Mouse (Mus musculus): ENCODE results near the gene Ankrd44. TPM values are rescaled to one million over a fixed set of nuclear protein-coding genes. Genes with fewer than 3 reads are reported as not detected.

The Ankrd44 gene
- polyA plus RNA-seq, 1 experiment from 2014 or later, result 20.9 TPM

GRCm38 (mm10) chr1:54933646-54934045 lies 7.5 kb upstream of the Ankrd44 start:
- H3K4me2 ChIP-seq (replicated peaks), result no peak overlapping the region
- no peak overlapping the region for H3K9ac ChIP-seq
- 92% methylated on average over 5 of the region's 5 CpGs for WGBS
- H3K9me3 ChIP-seq (replicated peaks), result no peaks in the 10 kb centered on the region
- no peak overlapping the region for H3K27ac ChIP-seq
- no peaks in the 10 kb centered on the region for H3K36me3 ChIP-seq
- no peak for ATAC-seq (ENCODE audit: low FRiP score)
- no peaks in the 10 kb centered on the region for H3K27me3 ChIP-seq
- H3K4me1 ChIP-seq, result no peaks in the 10 kb centered on the region
- no peak overlapping the region for H3K4me3 ChIP-seq

- no peaks in the 10 kb centered on the region for H3K36me3 ChIP-seq
- H3K27ac ChIP-seq, result no peak overlapping the region
- WGBS, result 88% methylated on average over 1 of the region's 1 CpGs
- H3K27me3 ChIP-seq, result no peaks in the 10 kb centered on the region
- no peak overlapping the region for H3K4me2 ChIP-seq (replicated peaks)
- H3K9me3 ChIP-seq (replicated peaks), result no peaks in the 10 kb centered on the region
- no peak overlapping the region for H3K9ac ChIP-seq
- H3K4me3 ChIP-seq, result no peak overlapping the region
- no peaks in the 10 kb centered on the region for H3K4me1 ChIP-seq
- no peak for ATAC-seq (ENCODE audit: low FRiP score)
Measured at GRCm38 (mm10) chr1:54932456-54933115, 6.4 kb upstream of the Ankrd44 start.

GRCm38 (mm10) chr1:54931231-54931630 lies 5.0 kb upstream of the Ankrd44 start:
- no peak overlapping the region for H3K9ac ChIP-seq
- 75% methylated on average over 5 of the region's 5 CpGs for WGBS
- H3K4me2 ChIP-seq (replicated peaks), result no peak overlapping the region
- no peaks in the 10 kb centered on the region for H3K9me3 ChIP-seq (replicated peaks)
- H3K4me1 ChIP-seq, result peaks cover 4% of the 10 kb centered on the region; the same call in 1 of the 2 replicates
- ATAC-seq (ENCODE audit: low FRiP score), result no peak
- H3K27ac ChIP-seq, result no peak overlapping the region
- no peaks in the 10 kb centered on the region for H3K36me3 ChIP-seq
- H3K27me3 ChIP-seq, result no peaks in the 10 kb centered on the region
- H3K4me3 ChIP-seq, result no peak overlapping the region

- no peaks in the 10 kb centered on the region for H3K27me3 ChIP-seq
- no peaks in the 10 kb centered on the region for H3K36me3 ChIP-seq
- no peak overlapping the region for H3K27ac ChIP-seq
- no peak for ATAC-seq (ENCODE audit: low FRiP score)
- H3K9ac ChIP-seq, result no peak overlapping the region
- no peak overlapping the region for H3K4me3 ChIP-seq
- peaks cover 4% of the 10 kb centered on the region; the same call in 1 of the 2 replicates for H3K4me1 ChIP-seq
- H3K4me2 ChIP-seq (replicated peaks), result no peak overlapping the region
- 62% methylated on average over 8 of the region's 8 CpGs for WGBS
- H3K9me3 ChIP-seq (replicated peaks), result no peaks in the 10 kb centered on the region
Measured at GRCm38 (mm10) chr1:54930670-54931200, 4.5 kb upstream of the Ankrd44 start.

- ATAC-seq (ENCODE audit: low FRiP score), result no peak
- Histone ChIP-seq H3K4me2 (replicated peaks) (peak overlapping the region; percentile 88), H3K27ac (peak overlapping the region; percentile 91), H3K4me3 (peak overlapping the region; percentile 82), H3K9ac (peak overlapping the region; percentile 90), H3K4me1 (peaks cover 15% of the 10 kb centered on the region; the same call in 1 of the 2 replicates), H3K27me3 (no peaks in the 10 kb centered on the region), H3K36me3 (no peaks in the 10 kb centered on the region), H3K9me3 (replicated peaks) (no peaks in the 10 kb centered on the region)
- WGBS, result under 1% methylated on average over 27 of the region's 30 CpGs
Measured at GRCm38 (mm10) chr1:54925451-54925934, 694 bp downstream of the Ankrd44 start.

- Histone ChIP-seq H3K9me3 (replicated peaks) (no peaks in the 10 kb centered on the region), H3K36me3 (no peaks in the 10 kb centered on the region), H3K9ac (peak overlapping the region; percentile 90; the same call in 1 of the 2 replicates), H3K27ac (no peak overlapping the region), H3K4me1 (peaks cover 15% of the 10 kb centered on the region; the same call in 1 of the 2 replicates), H3K4me3 (peak overlapping the region; percentile 82), H3K4me2 (replicated peaks) (peak overlapping the region; percentile 88), H3K27me3 (no peaks in the 10 kb centered on the region)
- WGBS, result 63% methylated on average over 7 of the region's 7 CpGs
- ATAC-seq (ENCODE audit: low FRiP score), result no peak
Measured at GRCm38 (mm10) chr1:54924760-54925159, 1.4 kb downstream of the Ankrd44 start.

- peak overlapping the region; percentile 88 for H3K4me2 ChIP-seq (replicated peaks)
- ATAC-seq (ENCODE audit: low FRiP score), result no peak
- H3K4me3 ChIP-seq, result no peak overlapping the region
Measured at GRCm38 (mm10) chr1:54924309-54924685, 1.9 kb downstream of the Ankrd44 start.

GRCm38 (mm10) chr1:54923366-54924308 lies 2.5 kb downstream of the Ankrd44 start:
- no peaks in the 10 kb centered on the region for H3K36me3 ChIP-seq
- H3K9ac ChIP-seq, result no peak overlapping the region
- no peaks in the 10 kb centered on the region for H3K9me3 ChIP-seq (replicated peaks)
- no peak overlapping the region for H3K27ac ChIP-seq
- H3K4me2 ChIP-seq (replicated peaks), result no peak overlapping the region
- no peaks in the 10 kb centered on the region for H3K27me3 ChIP-seq
- ATAC-seq (ENCODE audit: low FRiP score), result no peak
- H3K4me1 ChIP-seq, result peaks cover 15% of the 10 kb centered on the region; the same call in 1 of the 2 replicates
- no peak overlapping the region for H3K4me3 ChIP-seq
- whole genome bisulfite sequencing, result 85% methylated on average over 6 of the region's 6 CpGs

More at GRCm38 (mm10) chr1:54924309-54924685, 1.9 kb downstream of the Ankrd44 start:
- Histone ChIP-seq H3K9ac (no peak overlapping the region), H3K27ac (no peak overlapping the region), H3K9me3 (replicated peaks) (no peaks in the 10 kb centered on the region), H3K36me3 (no peaks in the 10 kb centered on the region), H3K4me1 (peaks cover 15% of the 10 kb centered on the region; the same call in 1 of the 2 replicates), H3K27me3 (no peaks in the 10 kb centered on the region)
- 86% methylated on average over 4 of the region's 4 CpGs for WGBS

- no peak overlapping the region for H3K9ac ChIP-seq
- no peaks in the 10 kb centered on the region for H3K9me3 ChIP-seq (replicated peaks)
- 84% methylated on average over 8 of the region's 8 CpGs for WGBS
- H3K4me1 ChIP-seq, result peaks cover 15% of the 10 kb centered on the region; the same call in 1 of the 2 replicates
- no peaks in the 10 kb centered on the region for H3K27me3 ChIP-seq
- no peak overlapping the region for H3K4me2 ChIP-seq (replicated peaks)
- ATAC-seq (ENCODE audit: low FRiP score), result no peak
- H3K36me3 ChIP-seq, result no peaks in the 10 kb centered on the region
- no peak overlapping the region for H3K4me3 ChIP-seq
- no peak overlapping the region for H3K27ac ChIP-seq
Measured at GRCm38 (mm10) chr1:54922707-54923106, 3.5 kb downstream of the Ankrd44 start.

GRCm38 (mm10) chr1:54922025-54922574 lies 4.1 kb downstream of the Ankrd44 start:
- no peak for ATAC-seq (ENCODE audit: low FRiP score)
- 86% methylated on average over 12 of the region's 12 CpGs for WGBS
- no peak overlapping the region for H3K4me2 ChIP-seq (replicated peaks)

GRCm38 (mm10) chr1:54920132-54920531 lies 6.1 kb downstream of the Ankrd44 start:
- H3K4me1 ChIP-seq, result peaks cover 11% of the 10 kb centered on the region; the same call in 1 of the 2 replicates
- H3K36me3 ChIP-seq, result no peaks in the 10 kb centered on the region
- no peak overlapping the region for H3K4me3 ChIP-seq
- no peak overlapping the region for H3K4me2 ChIP-seq (replicated peaks)
- H3K9ac ChIP-seq, result no peak overlapping the region
- H3K9me3 ChIP-seq (replicated peaks), result no peaks in the 10 kb centered on the region
- no peak overlapping the region for H3K27ac ChIP-seq
- WGBS, result 93% methylated on average over 4 of the region's 4 CpGs
- no peak for ATAC-seq (ENCODE audit: low FRiP score)
- H3K27me3 ChIP-seq, result no peaks in the 10 kb centered on the region

More at GRCm38 (mm10) chr1:54922025-54922574, 4.1 kb downstream of the Ankrd44 start:
- Histone ChIP-seq H3K4me1 (peaks cover 15% of the 10 kb centered on the region; the same call in 1 of the 2 replicates), H3K27ac (no peak overlapping the region), H3K4me3 (no peak overlapping the region), H3K36me3 (no peaks in the 10 kb centered on the region), H3K9ac (no peak overlapping the region), H3K9me3 (replicated peaks) (no peaks in the 10 kb centered on the region), H3K27me3 (no peaks in the 10 kb centered on the region)

GRCm38 (mm10) chr1:54916456-54916855 lies 9.7 kb downstream of the Ankrd44 start:
- H3K4me2 ChIP-seq (replicated peaks), result no peak overlapping the region
- H3K36me3 ChIP-seq, result no peaks in the 10 kb centered on the region
- ATAC-seq (ENCODE audit: low FRiP score), result no peak
- H3K27me3 ChIP-seq, result no peaks in the 10 kb centered on the region
- no peak overlapping the region for H3K27ac ChIP-seq
- H3K4me3 ChIP-seq, result no peak overlapping the region
- H3K9ac ChIP-seq, result no peak overlapping the region
- WGBS, result 73% methylated on average over 4 of the region's 4 CpGs
- H3K4me1 ChIP-seq, result 0 out of 2 replicates have a peak, but pooled peaks cover 2% of the 10 kb centered on the region
- H3K9me3 ChIP-seq (replicated peaks), result no peaks in the 10 kb centered on the region
